Mouse (Mus musculus) neural tube, embryonic 11.5 days (tissue): ENCODE results near the gene Zc3hc1. TPM values are rescaled to one million over a fixed set of nuclear protein-coding genes. Genes with fewer than 3 reads are reported as not detected.

Source experiments
- polyA plus RNA-seq: library from polyadenylated mRNA; unstranded; fragments of >200 nt; fragmentation: Nextera tagmentation; extraction: Ambion mirVana; gene quantifications from 2 replicates; pipeline ENCODE4 v1.2.1, GENCODE M21; 2014

Gene Zc3hc1
- polyA plus RNA-seq, 1 experiment from 2014 or later = 72.3 TPM

Other genes with a start within 250 kb of the Zc3hc1 start
- 51.7 and 52.8 TPM in 2 replicates for gene Ube2h, start 86.5 kb downstream of the Zc3hc1 start, polyA plus RNA-seq
- 33.9 and 38.8 TPM in 2 replicates for gene Klhdc10, start 10.8 kb upstream of the Zc3hc1 start, polyA plus RNA-seq
- gene Tmem209, start 118.8 kb upstream of the Zc3hc1 start, polyA plus RNA-seq = 38.6 and 41.5 TPM in 2 replicates
- 0.40 and 1.1 TPM in 2 replicates for gene Ssmem1, start 118.8 kb upstream of the Zc3hc1 start, polyA plus RNA-seq
- gene Cpa2, start 150.6 kb upstream of the Zc3hc1 start, polyA plus RNA-seq = 11.3 and 13.1 TPM in 2 replicates
- gene Cpa4, start 177.3 kb upstream of the Zc3hc1 start, polyA plus RNA-seq = 2.1 and 3.6 TPM in 2 replicates
- gene Cpa5, start 220.0 kb upstream of the Zc3hc1 start, polyA plus RNA-seq = 0.50 TPM in 1 of 2 replicates, not detected in the other
- 0.35 TPM in 1 of 2 replicates, not detected in the other for gene Cpa1, start 248.2 kb upstream of the Zc3hc1 start, polyA plus RNA-seq